Mouse (Mus musculus) common myeloid progenitor, adult 5-6 weeks (primary cell): ENCODE data around the gene Scnn1g. TPM values are rescaled to one million over a fixed set of nuclear protein-coding genes. Genes with fewer than 3 reads are reported as not detected.

Experiments used
- ATAC-seq: replicated peaks from 2 replicates; pipeline ENCODE4 v1.8.0; 2016; ENCODE audit warnings: low read depth, mild to moderate bottlenecking, moderate TSS enrichment, inconsistent platforms; ENCODE audit not compliant: poor library complexity, severe bottlenecking
- total RNA-seq: library from RNA; stranded (forward); fragments of 200-1000, 187-1606 nt; gene quantifications from 2 replicates; pipeline ENCODE4 v1.2.3, GENCODE M21; 2017

Gene Scnn1g
- total RNA-seq, 1 experiment from 2014 or later, result not detected

DNA sequence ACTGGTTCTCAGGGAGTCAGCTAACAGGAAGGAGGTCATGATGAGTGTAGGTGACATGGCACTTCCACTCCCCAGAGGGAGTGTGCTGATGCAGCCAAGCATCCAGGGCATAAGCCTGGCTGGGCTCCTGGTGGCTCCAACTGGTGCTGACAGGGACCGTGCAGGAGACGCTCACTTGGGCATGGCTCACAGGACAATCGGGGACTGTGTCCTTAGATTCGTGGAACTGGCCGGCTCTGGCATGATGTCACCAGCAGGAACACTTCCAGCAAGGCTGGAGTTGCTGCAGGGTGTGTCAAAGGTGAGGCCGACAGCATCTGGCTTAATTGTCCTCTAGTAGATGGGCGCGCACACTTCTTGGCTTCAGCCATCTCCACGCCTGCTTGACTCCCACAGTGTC lies 34.7 kb downstream of the Scnn1g start:
- no peak for ATAC-seq

DNA sequence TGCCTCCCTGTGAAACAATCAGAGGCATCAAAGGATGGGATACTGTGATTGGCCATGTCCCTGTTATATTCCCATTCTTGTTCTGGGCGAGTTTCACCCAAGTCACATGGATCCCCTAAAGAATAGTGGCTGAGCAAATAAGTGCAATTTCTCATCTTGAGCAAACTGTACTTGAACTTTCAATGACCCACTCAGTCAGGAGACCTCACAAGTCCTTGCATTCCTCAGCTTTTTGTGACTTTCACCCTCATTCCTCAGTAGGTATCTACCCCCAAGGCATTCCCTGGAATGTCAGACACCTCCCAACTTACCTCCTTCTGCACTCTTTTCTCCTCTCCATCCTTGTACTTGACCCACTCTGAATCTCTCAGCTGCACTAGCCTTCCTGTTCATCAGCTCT lies 44.3 kb downstream of the Scnn1g start:
- no peak for ATAC-seq

DNA sequence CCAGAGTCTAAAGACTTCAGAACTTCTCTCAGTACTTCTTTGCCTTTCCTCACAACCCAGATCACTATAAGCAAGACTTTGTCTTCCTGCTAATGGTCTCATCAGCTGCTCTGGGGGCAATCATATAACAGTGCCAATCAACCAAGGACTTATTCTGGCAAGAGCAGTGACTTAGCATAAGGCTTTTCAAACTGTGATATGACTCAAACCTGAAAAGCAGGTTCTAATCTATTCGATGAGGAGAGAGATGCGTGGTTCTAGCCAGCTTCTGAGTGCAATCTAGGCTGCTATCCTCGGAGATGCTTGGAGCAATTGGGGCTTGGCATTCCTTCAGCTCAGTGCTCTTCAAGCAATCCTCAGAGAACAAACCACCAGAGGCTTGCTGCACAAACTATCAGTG lies 44.7 kb downstream of the Scnn1g start:
- no peak for ATAC-seq

DNA sequence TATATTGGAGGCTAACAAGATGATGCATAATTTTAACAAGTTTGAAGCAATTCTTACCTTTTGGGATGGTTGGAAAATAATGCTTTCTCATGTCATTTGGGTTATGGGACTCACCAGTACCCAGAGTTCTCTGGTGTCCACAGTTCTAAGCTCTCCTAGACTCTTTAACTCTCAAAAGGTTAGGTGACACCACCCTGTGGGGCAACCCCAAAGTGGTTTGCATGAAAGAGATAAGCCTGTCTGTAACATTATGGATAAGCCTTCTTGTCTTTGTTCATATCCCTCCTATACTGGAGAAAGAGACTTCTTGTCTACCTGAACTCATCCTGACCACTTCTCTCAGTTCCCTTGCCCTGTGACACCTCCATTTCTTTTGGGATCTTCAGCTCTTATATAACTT lies 45.1 kb downstream of the Scnn1g start:
- ATAC-seq, result no peak

DNA sequence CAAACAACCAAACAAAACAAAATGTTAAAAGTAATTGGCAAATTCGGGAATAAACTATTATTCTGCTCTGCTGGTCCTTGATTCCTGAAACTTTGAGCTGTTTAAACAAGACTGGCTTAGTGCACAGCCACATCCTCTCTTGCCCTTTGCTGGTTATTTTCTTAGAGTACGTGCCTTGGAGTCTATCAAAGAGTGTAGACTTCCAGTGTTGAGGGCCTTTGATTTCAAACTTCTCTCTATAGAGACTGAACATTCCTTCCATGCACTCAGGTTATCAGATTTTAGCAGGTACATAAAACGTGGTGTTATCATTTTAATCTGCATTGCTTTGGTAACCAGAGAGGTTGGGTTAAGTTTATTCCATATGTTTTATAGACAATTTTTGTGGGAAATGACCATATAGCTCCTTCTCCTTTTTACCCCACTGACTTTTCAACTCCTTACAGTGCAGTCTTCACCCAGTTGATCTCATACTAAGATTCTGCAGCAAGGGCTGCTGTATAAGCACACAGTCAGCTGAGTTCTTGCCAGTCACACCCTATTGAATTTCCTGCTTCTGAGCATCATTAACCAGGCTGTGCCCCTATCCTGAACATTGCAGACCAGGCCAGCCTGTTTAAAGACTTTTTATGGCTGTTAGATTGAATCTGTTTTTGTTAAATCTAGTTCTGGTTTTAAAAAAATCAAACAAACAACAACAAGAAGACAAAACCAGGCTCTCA lies 48.1 kb downstream of the Scnn1g start:
- ATAC-seq, result no peak

DNA sequence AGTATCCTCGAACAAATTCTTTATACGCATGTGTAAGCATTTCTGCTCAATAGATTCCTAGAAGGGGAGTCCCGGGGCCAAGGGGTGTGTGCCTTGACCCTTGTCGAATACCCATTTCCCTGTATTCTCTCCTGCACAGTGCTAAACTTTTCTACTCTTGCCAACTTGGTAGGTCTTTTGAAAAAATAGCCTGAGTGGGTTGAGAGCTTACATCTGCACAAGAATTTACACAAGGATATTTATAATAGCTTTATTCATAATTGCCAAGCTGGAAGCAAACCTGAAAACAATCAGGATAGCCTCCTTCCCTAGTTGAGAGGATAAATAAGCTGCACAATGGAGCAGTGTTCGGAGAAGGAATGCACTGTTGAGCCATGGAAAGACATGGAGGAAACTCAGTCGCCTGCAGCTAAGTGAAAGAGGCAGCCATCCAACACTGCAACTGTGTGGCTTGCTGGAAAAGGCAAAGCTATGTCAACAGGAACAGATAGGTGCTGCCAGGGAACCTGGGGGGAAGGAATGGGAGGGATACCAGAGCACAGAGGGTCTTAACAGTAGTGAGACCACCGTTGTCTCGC lies 51.5 kb downstream of the Scnn1g start:
- ATAC-seq, result no peak

DNA sequence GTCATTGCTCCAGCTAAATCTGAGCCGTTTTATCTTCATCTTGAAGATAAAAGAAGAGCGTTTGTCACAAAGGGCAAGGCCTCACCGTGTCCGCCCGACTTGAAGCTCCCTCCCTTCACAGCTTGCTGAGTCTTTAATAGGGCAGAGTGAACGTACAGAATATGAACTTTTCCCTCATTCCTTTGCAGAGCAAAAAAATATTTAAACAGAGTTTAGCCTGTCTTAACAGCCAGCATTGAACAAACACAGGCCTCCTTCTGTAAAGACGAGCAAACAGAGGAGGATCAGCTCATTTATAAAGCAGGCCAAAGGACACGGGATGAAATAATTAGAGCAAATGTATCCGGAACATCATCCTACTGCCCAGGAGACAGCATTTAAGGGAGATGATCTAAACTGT lies 63.5 kb downstream of the Scnn1g start:
- no peak for ATAC-seq

DNA sequence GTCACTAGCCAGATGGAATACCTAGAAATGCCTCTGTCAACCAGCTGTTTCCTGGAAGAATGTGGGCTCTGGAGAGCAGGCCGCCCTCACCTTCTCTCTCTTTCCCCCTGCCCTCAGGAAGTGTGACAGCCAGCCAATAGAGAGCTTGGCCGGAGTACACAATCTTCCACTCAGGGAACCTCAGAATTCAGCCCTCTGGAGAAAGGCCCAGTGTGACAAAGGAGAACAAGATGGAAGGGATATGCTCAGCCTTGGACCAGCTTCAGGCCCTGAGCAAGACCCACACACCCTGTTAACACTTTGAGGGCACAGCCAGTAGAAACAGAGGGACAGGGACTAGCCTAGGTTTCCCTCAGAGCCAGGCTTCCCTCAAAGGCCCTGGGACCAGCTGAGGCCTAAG lies 68.2 kb downstream of the Scnn1g start:
- no peak for ATAC-seq

DNA sequence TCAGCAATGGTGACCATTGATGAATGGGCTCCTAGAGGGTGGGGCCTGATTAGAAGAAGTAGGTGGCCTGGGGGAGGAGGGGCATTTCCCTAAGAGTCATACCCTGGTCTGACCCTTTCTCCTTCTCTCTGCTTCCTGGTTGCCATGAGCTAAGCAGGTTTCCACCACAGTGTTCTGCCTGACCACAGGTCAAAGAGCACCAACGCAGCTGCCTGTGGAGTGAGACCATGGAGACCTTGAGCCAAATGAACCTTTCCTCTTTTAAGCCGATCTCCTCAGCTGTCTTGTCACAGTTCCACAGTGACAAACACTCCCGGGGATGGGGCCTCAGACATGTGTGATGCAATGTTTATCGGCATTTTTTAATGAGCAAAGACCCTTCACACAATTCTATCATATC lies 68.7 kb downstream of the Scnn1g start:
- ATAC-seq, result no peak

DNA sequence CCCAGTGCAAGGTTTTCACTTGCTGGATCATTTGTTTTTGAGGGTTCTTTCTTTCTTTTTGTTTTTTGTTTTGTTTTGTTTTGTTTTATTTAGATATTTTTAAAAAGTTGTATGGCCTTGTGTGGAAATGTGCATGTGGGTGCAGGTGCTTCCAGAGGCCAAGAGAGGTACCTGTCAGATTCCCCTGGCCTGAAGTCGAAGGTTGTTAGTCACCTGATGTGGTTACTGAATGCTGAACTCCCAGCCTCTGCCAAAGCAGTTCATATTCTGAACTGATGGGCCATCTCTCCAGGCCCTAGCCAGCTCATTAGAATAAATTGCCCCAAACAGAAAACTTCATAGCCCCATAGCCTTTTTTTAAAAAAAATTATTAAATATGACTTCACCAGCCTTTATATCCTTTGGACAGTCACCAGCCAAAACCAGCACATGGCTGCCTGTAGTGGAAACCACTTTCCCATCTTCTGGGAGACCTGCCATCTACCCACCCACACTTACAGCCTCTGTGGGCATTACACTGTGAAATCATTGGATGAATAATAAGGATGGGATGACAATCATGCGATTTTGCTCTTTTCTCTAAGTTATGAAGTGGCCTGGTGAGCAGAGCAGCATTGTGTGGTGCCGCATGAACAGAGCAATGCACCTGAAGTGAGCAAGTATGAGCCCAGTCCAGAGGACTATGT lies 71.7 kb downstream of the Scnn1g start:
- ATAC-seq, result no peak

DNA sequence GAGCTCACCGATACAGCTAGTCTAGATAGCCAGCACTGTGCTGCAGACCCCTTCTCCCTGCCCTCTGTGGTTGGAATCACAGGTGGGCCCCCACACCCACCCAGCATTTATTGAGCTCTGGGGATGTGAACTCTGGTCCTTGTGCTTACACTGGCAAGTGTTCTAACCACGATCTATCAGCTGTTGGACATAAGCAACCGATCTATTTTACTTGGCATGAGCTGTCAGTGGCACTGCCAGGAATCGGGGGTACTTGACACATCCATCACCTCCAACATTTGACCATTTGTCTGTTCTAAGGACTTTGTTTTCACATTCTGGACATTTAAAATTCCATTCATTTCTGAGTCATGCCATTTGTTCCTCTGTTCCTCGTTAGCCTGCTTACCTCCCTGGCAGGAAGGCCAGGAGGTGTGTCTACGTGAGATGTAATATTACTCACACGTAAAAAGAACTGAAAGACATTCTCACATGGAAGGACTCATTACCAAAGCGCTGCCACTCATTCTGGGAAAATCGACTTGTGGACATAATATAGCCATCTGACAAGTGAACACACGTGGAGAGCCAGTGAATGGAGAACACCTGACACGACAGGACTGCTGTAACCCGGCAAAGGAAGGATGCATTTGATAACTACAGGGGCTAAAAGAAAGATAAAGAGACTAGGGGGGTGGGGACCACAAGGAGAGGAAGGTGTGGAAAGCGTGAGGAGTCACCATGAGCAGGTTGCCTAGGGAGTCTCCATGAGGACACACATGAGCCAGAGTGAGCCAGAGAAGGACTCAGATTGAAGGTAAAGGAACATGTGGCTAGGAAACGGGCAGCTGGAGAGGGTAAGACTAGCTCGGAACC lies 73.7 kb downstream of the Scnn1g start:
- no peak for ATAC-seq

Other genes starting within 250 kb of the Scnn1g start
- 8.4 and 11.1 TPM in 2 replicates for gene Usp31, start 27.2 kb upstream of the Scnn1g start, total RNA-seq
- gene Scnn1b, start 130.6 kb downstream of the Scnn1g start, total RNA-seq, result not detected in 2 replicates
- gene Cog7, start 247.2 kb downstream of the Scnn1g start, total RNA-seq, result 8.9 and 14.0 TPM in 2 replicates